ENCODE assay signal across 9 mouse cellular contexts in genomic region chr5:111530628-111531524, GRCm38 (mm10).
A peak's percentile ranks its signal among the peaks of the same experiment; 100 is the strongest.
DNase-seq lines count a peak whose midpoint lies in the region; ATAC-seq and TF ChIP-seq lines count a peak whose summit lies in the region.
"Had no signal": no experiment of that assay in that cellular context is flagged by ENCODE, and none has a peak within 500 bp of the region (broad histone marks: within the 10 kb centered on the region; RNA-seq: fewer than 3 reads in every experiment).

No protein-coding gene starts in this region.

- no peaks in the 10 kb centered on the region for H3K36me3 ChIP-seq in lung, embryonic 14.5 days (ENCODE audit: insufficient read depth)
- no peaks in the 10 kb centered on the region for H3K36me3 ChIP-seq in kidney, postnatal 0 days (ENCODE audit: insufficient read depth, low read length)
- H3K36me3 ChIP-seq in neural tube, embryonic 12.5 days: no peaks in the 10 kb centered on the region
- H3K36me3 ChIP-seq: hindbrain, embryonic 15.5 days had no signal

- 0 out of 2 replicates have a peak overlapping the region, but pooled peaks have one; percentile 10 for H3K9ac ChIP-seq in lung, embryonic 14.5 days
- H3K9ac ChIP-seq in kidney, postnatal 0 days (ENCODE audit: low read depth, low read length): no peak overlapping the region
- 0 out of 2 replicates have a peak overlapping the region, but pooled peaks have one; percentile 17 for H3K9ac ChIP-seq in neural tube, embryonic 12.5 days
- H3K9ac ChIP-seq: hindbrain, embryonic 15.5 days had no signal

- peaks cover 14% of the 10 kb centered on the region for H3K4me1 ChIP-seq in lung, embryonic 14.5 days (ENCODE audit: insufficient read depth)
- H3K4me1 ChIP-seq in kidney, postnatal 0 days (replicated peaks; ENCODE audit: insufficient read depth, low read length): peaks cover 20% of the 10 kb centered on the region
- peaks cover 55% of the 10 kb centered on the region for H3K4me1 ChIP-seq in neural tube, embryonic 12.5 days

- H3K4me2 ChIP-seq in lung, embryonic 14.5 days: peak overlapping the region; percentile 50
- peak overlapping the region; percentile 34 for H3K4me2 ChIP-seq in kidney, postnatal 0 days (ENCODE audit: low read length)
- H3K4me2 ChIP-seq in neural tube, embryonic 12.5 days (replicated peaks): peak overlapping the region; percentile 42
- H3K4me2 ChIP-seq: hindbrain, embryonic 15.5 days had no signal

- no peak for TF ChIP-seq CTCF in lung, embryonic 14.5 days (IDR thresholded peaks at IDR 0.05; ENCODE audit: low read depth)
- no peak for TF ChIP-seq CTCF in kidney, postnatal 0 days (IDR thresholded peaks at IDR 0.05; ENCODE audit: low read depth)

- H3K4me3 ChIP-seq in lung, embryonic 14.5 days (ENCODE audit: low read depth, low read length): no peak overlapping the region
- H3K4me3 ChIP-seq in kidney, postnatal 0 days (replicated peaks; ENCODE audit: low read depth, low read length): no peak overlapping the region
- no peak overlapping the region for H3K4me3 ChIP-seq in neural tube, embryonic 12.5 days
- H3K4me3 ChIP-seq: hindbrain, embryonic 15.5 days had no signal

- no peaks in the 10 kb centered on the region for H3K9me3 ChIP-seq in lung, embryonic 14.5 days (ENCODE audit: low read depth, low read length)
- no peaks in the 10 kb centered on the region for H3K9me3 ChIP-seq in kidney, postnatal 0 days (replicated peaks; ENCODE audit: low read length)
- H3K9me3 ChIP-seq in neural tube, embryonic 12.5 days: no peaks in the 10 kb centered on the region
- H3K9me3 ChIP-seq: hindbrain, embryonic 15.5 days had no signal

- H3K27ac ChIP-seq in lung, embryonic 14.5 days (ENCODE audit: low read depth): no peak overlapping the region
- no peak overlapping the region for H3K27ac ChIP-seq in kidney, postnatal 0 days
- H3K27ac ChIP-seq in neural tube, embryonic 12.5 days: no peak overlapping the region
- H3K27ac ChIP-seq: hindbrain, embryonic 15.5 days had no signal

- ATAC-seq in lung, embryonic 14.5 days (ENCODE audit: insufficient read depth): peak; percentile 26; the same call in 1 of the 2 replicates
- ATAC-seq in kidney, postnatal 0 days (replicated peaks; ENCODE audit: low FRiP score, low read depth): peak; percentile 78
- ATAC-seq in neural tube, embryonic 12.5 days (ENCODE audit: low FRiP score, low read depth): 0 out of 2 replicates have a peak, but pooled peaks have one; percentile 31

- 21% methylated on average over 26 of the region's 26 CpGs for WGBS in lung, embryonic 14.5 days
- 18% methylated on average over 26 of the region's 26 CpGs for WGBS in kidney, postnatal 0 days
- WGBS in neural tube, embryonic 12.5 days: 15% methylated on average over 26 of the region's 26 CpGs

- peak; percentile 42 for DNase-seq in lung, embryonic 14.5 days
- DNase-seq in lung, postnatal 25 days (ENCODE audit: low spot score): no peak
- DNase-seq in gastrocnemius, postnatal 4 days (ENCODE audit: low spot score in 2 of 2): peak; percentile 34 to 41
- DNase-seq in kidney, postnatal 0 days (ENCODE audit: low spot score): peak; percentile 88
- no peak for DNase-seq in layer of hippocampus, adult 18-20 months (ENCODE audit: low spot score in 2 of 2)
- no peak for DNase-seq in urinary bladder, postnatal 4 days (ENCODE audit: low spot score in 2 of 2)
- DNase-seq in right cerebral cortex, postnatal 4 days: no peak

- peaks cover 3% of the 10 kb centered on the region; the same call in 1 of the 2 replicates for H3K27me3 ChIP-seq in lung, embryonic 14.5 days (ENCODE audit: insufficient read depth, low read length)
- H3K27me3 ChIP-seq in kidney, postnatal 0 days (ENCODE audit: insufficient read depth, low read length): peaks cover 16% of the 10 kb centered on the region; the same call in 1 of the 2 replicates
- H3K27me3 ChIP-seq in neural tube, embryonic 12.5 days (replicated peaks): peaks cover 4% of the 10 kb centered on the region; the same call in 1 of the 2 replicates
- H3K27me3 ChIP-seq: hindbrain, embryonic 15.5 days had no signal

Comparison
In these comparisons a context has a peak if more than half of its experiments do, and no peak if none do; other contexts are left out.
1. DNase-seq: peak in lung, embryonic 14.5 days (single experiment), gastrocnemius, postnatal 4 days (2 of 2) and kidney, postnatal 0 days (single experiment); none in lung, postnatal 25 days (single experiment), layer of hippocampus, adult 18-20 months (0 of 2), urinary bladder, postnatal 4 days (0 of 2) and right cerebral cortex, postnatal 4 days (single experiment).
2. ATAC-seq: peak in every context shown above with its lines; median percentile 78 in kidney, postnatal 0 days; 31 in neural tube, embryonic 12.5 days; 26 in lung, embryonic 14.5 days.
3. Peak in every context shown above with its lines, with median percentiles within 50 percentile points of each other: H3K4me2 ChIP-seq.